Mouse (Mus musculus) kidney, adult 18-20 months (tissue): ENCODE data around the gene Acot7.

ENCODE experiments used
- DNase-seq: peaks from one replicate; pipeline ENCODE4 v3.0.0; 2021

The Acot7 gene

GRCm38 (mm10) chr4:152250615-152251014 is 72.7 kb downstream of the Acot7 start:
- no peak for DNase-seq

GRCm38 (mm10) chr4:152253183-152253759 is 75.3 kb downstream of the Acot7 start:
- DNase-seq = no peak

GRCm38 (mm10) chr4:152257070-152257469 is 79.1 kb downstream of the Acot7 start:
- DNase-seq = no peak

GRCm38 (mm10) chr4:152260451-152260850 is 82.5 kb downstream of the Acot7 start:
- no peak for DNase-seq

GRCm38 (mm10) chr4:152262187-152262586 is 84.3 kb downstream of the Acot7 start:
- no peak for DNase-seq

GRCm38 (mm10) chr4:152263089-152263488 is 85.2 kb downstream of the Acot7 start:
- no peak for DNase-seq

- peak; percentile 21 for DNase-seq
Observed at GRCm38 (mm10) chr4:152263512-152264176, 85.7 kb downstream of the Acot7 start.

- peak; percentile 34 for DNase-seq
Observed at GRCm38 (mm10) chr4:152264177-152264530, 86.2 kb downstream of the Acot7 start.

GRCm38 (mm10) chr4:152264867-152265568 is 87.1 kb downstream of the Acot7 start:
- DNase-seq = no peak

GRCm38 (mm10) chr4:152265791-152266190 is 87.9 kb downstream of the Acot7 start:
- no peak for DNase-seq

- DNase-seq = no peak
Observed at GRCm38 (mm10) chr4:152266236-152266895, 88.4 kb downstream of the Acot7 start.

GRCm38 (mm10) chr4:152267748-152268369 is 89.9 kb downstream of the Acot7 start:
- no peak for DNase-seq

GRCm38 (mm10) chr4:152269967-152270366 is 92.0 kb downstream of the Acot7 start:
- DNase-seq = no peak

GRCm38 (mm10) chr4:152270599-152270998 is 92.7 kb downstream of the Acot7 start:
- no peak for DNase-seq

GRCm38 (mm10) chr4:152271334-152271733 is 93.4 kb downstream of the Acot7 start:
- no peak for DNase-seq

- no peak for DNase-seq
Observed at GRCm38 (mm10) chr4:152272006-152272405, 94.1 kb downstream of the Acot7 start.

GRCm38 (mm10) chr4:152272449-152273049 is 94.6 kb downstream of the Acot7 start:
- peak; percentile 43 for DNase-seq

- no peak for DNase-seq
Observed at GRCm38 (mm10) chr4:152273191-152273590, 95.3 kb downstream of the Acot7 start.

GRCm38 (mm10) chr4:152273621-152274236 is 95.8 kb downstream of the Acot7 start, which contains the start of gene Gpr153:
Gene Gpr153 (plus strand): TSS chr4:152274232.
- peak; percentile 34 for DNase-seq

GRCm38 (mm10) chr4:152274681-152275131 is 96.8 kb downstream of the Acot7 start:
- DNase-seq = no peak

GRCm38 (mm10) chr4:152276389-152277347 is 98.7 kb downstream of the Acot7 start:
- no peak for DNase-seq
